Mouse (Mus musculus) lung, postnatal 10 days (tissue): ENCODE measurements around the gene Ciapin1.
"Not testable (repeated sequence)": the region's sequence is repeated elsewhere in the genome, so short reads cannot be mapped to it uniquely, and the experiment has no call there.

Source experiments
- DNase-seq: peaks from one replicate; pipeline ENCODE4 v3.0.0; 2021

Gene Ciapin1

GRCm38 (mm10) chr8:94854761-94855160 is 16.6 kb upstream of the Ciapin1 start:
- not testable (repeated sequence) for DNase-seq

DNA sequence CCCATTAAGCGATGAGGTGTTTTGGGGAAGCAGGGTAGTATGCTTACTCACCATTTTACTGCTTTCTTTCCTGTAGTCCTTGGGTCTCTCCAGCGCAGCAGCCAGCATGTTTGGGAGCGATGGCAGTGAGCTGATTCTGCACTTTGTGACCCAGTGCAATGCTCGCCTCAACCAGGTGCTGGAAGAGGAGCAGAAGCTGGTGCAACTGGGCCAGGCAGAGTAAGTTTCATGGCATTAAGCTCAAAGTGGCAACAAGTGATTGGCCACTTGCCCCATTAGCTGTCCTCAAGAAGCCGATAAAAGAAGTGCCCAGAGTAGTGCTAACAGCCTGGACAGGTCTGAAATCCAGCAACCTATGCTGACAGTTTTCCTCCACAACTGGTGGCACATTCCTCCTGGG is 11.9 kb upstream of the Ciapin1 start:
- no peak for DNase-seq

DNA sequence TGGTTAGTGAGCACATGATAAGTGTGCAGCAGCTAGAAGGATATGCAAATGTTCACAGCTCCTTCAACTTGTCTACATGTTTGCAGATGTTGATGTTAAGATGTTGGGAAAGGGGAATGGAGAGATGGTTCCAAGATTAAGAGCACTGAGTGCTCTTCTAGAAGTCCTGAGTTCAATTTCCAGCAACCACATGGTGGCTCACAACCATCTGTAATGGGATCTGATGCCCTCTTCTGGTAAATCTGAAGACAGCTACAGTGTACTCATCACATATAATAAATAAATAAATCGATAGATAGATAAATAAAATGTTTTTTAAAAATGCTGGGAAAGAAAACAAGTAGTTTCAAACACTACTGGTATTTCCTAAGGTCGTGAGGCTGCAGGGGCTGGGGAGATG is 3.0 kb upstream of the Ciapin1 start:
- no peak for DNase-seq

DNA sequence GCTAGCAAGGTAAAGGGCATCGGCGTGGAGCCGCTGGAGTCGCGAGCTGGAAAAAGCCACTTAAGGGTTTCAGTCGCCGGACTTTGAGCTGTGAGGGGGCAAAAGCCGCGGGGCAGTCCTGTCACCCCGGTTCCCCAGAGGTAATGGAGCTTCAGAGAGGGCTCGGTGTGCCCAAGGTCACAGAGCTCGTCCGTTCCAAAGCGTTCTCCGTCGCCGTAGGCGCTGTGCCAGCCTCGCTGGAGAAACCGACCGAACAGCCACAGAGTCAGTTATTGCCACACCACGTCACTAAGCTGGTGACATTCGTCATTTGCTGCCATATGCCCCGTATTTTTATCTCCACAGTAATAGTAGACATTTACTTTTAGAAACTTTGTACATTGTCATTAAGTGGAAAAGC is 442 bp upstream of the Ciapin1 start:
- DNase-seq, result peak; percentile 74

DNA sequence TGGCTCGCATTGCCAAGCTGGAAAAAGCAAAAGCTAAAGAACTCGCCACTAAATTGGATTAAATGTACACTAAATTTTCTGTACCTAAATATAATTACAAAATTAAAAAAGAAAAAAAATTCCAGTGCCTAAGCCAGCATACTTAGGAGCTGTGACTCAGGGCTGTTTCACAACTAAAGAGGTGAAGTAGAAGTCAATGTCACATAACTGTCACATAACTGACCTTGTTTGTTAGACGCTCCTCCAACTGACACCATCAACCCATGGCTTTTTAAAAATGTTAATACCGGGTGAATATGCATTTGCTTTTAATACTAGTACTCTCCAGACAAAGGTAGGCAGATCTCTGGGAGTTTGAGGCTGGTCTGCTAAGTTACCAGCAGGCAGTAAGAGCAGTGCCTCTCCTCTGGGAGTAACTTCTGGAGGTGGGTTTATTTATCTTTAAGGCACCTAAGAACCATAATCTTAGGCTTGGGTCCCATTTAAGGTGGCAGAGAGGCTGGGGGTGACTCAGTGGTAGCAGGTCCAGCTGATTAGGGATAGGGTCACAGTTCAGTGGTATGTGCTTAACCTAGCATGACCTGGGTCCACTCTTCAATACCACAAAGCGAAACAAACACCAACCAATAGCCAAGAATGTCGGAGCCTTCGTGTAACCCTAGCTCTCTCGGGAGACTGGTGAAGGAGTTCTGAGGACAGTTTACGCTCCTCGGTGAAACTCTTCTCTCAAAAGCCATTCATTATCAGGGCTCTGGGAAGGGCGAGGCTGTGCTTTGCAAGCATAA is 1.5 kb downstream of the Ciapin1 start:
- no peak for DNase-seq

DNA sequence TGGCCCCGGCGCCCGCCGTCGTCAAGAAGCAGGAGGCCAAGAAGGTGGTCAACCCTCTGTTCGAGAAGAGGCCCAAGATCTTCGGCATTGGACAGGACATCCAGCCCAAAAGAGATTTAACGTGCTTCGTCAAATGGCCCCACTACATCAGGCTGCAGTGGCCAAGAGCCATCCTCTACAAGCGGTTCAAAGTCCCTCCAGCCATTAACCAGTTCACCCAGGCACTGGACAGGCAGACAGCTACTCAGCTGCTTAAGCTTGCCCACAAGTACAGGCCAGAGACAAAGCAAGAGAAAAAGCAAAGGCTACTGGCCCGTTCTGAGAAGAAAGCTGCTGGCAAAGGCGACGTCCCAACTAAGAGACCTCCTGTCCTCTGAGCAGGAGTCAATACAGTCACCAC is 2.4 kb downstream of the Ciapin1 start:
- not testable (repeated sequence) for DNase-seq

DNA sequence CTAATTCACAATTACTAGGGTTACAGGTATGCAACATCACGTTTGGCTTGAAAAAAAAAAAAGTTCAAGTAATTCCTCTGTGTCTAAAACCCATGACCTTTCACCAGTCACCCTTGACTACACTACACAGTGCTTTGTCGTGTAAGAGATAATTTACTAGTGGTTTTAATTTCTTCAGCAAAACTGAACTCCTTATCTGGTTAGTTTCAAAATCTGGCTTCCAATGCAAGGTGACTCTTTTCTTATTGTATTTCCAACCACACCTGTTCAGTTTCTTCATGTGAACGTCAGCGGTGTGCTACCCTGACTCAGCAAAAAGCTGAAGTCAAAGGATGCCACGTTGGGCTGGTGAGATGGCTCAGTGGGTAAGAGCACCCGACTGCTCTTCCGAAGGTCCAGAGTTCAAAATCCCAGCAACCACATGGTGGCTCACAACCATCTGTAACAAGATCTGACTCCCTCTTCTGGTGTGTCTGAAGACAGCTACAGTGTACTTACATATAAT is 4.2 kb downstream of the Ciapin1 start:
- DNase-seq, result not testable (repeated sequence)

GRCm38 (mm10) chr8:94828284-94828683 is 9.9 kb downstream of the Ciapin1 start:
- no peak for DNase-seq

DNA sequence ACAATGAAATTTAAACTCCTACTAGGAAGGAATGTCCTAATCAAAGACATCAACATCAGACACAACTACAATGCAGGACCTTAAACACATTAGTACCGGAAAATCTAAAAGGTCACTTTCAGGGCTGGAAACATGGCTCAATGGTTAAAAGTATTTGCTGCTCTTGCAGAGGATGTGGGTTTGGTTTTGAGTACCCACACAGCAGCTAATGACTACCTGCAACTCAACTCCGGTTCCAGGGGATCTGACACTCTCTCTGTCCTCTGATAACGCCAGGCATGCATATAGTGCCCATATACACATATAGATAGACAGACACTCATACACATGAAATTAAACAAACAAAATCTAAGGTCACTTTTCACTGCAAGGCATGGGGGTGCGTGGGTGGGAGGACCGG is 11.9 kb downstream of the Ciapin1 start:
- no peak for DNase-seq

- no peak for DNase-seq
Measured at GRCm38 (mm10) chr8:94825170-94825569, 13.0 kb downstream of the Ciapin1 start.

GRCm38 (mm10) chr8:94822637-94823560 is 15.3 kb downstream of the Ciapin1 start:
- peak; percentile 79 for DNase-seq

GRCm38 (mm10) chr8:94821381-94821780 is 16.8 kb downstream of the Ciapin1 start:
- no peak for DNase-seq

DNA sequence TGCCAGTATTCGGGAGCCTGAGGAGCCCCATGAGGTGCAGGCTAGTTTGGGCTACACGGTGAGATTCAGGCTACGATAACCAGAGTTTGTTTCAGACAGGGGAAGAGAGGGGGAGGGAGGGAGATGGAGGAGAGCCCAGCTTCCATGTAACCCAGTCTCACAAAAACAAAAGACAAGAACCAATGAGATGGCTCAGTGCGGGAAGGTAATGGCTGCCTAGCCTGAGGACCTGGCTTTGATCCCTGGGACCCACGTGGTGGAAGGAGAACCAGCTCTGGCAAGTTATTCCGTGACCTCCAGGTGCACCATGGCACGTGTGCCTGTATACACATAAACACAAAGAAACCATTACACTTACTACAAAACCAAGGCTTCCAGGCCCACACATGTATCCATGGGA is 17.6 kb downstream of the Ciapin1 start:
- no peak for DNase-seq

- no peak for DNase-seq
Measured at GRCm38 (mm10) chr8:94819671-94820179, 18.4 kb downstream of the Ciapin1 start.

GRCm38 (mm10) chr8:94817933-94818332 is 20.2 kb downstream of the Ciapin1 start:
- DNase-seq, result no peak

DNA sequence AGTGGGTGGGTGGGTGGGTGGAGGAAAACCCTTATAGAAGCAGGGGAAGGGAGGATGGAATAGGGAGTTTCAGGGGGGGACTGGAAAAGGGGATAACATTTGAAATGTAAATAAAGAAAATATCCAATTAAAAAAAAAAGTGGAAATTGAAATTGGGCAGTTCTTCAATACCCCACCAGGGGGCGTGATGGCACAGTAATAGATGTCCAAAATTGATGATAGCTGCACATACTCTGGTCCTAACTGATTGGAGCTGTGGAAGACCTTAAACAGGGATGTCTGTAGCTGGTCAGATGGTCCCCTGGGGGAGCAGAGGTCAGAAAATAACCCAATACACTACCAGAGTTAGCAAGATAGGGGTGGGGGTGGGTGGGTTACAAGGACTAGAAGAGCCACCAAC is 23.6 kb downstream of the Ciapin1 start:
- DNase-seq, result peak; percentile 47

- DNase-seq, result peak; percentile 90
Measured at GRCm38 (mm10) chr8:94812645-94813098, 25.5 kb downstream of the Ciapin1 start.

DNA sequence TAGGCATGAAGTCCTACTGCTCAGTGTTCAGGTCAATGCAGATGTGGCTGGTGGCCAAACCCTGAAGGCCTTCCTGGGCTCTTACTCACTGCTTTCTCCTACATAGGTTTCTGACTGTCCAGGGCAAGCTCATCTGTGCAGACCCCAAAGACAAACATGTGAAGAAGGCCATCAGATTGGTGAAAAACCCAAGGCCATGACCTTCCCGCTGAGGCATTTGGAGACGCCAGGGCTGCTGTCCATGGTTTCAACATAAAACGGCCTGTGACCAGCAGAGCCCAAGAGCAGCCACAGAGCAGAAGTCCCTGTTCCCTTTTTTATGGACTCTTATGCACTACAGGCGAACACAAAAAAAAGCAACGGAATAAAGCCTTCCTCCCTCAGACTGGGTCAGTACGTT is 26.5 kb downstream of the Ciapin1 start:
- DNase-seq, result no peak

DNA sequence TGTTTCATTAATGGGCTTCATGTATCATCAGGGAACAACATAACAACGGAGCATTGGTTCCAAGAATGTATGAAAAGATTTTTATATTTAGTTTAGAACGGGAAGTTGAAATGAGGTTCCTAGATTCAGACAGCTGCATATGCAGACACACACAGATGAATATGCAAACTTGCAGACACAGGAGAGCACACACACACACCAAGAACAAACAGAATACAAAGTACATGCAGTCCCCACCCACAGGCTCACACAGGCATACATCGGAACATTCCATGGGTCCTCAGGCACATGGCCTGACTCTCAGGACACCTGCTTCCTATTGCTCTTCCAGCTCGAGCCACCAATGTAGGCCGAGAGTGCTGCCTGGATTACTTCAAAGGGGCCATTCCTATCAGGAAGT is 27.3 kb downstream of the Ciapin1 start:
- no peak for DNase-seq

- DNase-seq, result no peak
Measured at GRCm38 (mm10) chr8:94810153-94810552, 28.0 kb downstream of the Ciapin1 start, which contains the start of gene Ccl17. Ccl17 (plus strand) TSS chr8:94810453.

- DNase-seq, result no peak
Measured at GRCm38 (mm10) chr8:94808372-94808771, 29.8 kb downstream of the Ciapin1 start.

- no peak for DNase-seq
Measured at GRCm38 (mm10) chr8:94807506-94807905, 30.7 kb downstream of the Ciapin1 start.

DNA sequence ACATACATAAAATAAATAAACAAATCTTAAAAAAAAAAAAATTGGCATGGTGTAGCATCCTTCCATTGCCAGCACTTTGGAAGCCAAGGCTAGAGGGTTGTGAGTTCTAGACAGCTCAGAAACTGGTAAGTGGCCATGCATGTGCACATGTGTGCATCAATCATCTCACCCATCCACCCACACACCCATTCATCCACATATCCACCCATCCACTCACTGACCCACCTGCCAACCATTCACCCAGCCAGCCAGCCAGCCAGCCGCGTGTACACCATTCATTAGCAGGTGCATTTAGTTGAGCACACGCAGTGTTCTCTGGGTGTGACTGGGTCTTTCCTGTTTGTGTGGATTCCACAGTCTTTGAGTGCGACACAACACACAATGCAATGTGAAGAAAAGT is 32.3 kb downstream of the Ciapin1 start:
- DNase-seq, result no peak
